Mouse (Mus musculus) layer of hippocampus, adult 9-11 months (tissue): ENCODE measurements at regions not wholly inside any gene's neighbourhood (a gene's known extent, or its start where the extent isn't known, plus 50 kb on each side); places are given as distances from the start of the nearest gene placed in this dataset.
A peak's percentile ranks its signal among the peaks of the same experiment; 100 is the strongest.

Experiments
- DNase-seq: peaks from one replicate; pipeline ENCODE4 v3.0.0; 2022

GRCm38 (mm10) chr17:80825971-80826730, 97.9 kb upstream of the Map4k3 start:
- no peak for DNase-seq

GRCm38 (mm10) chr17:80825518-80825901, 97.2 kb upstream of the Map4k3 start:
- no peak for DNase-seq

GRCm38 (mm10) chr17:80824826-80825517, 96.7 kb upstream of the Map4k3 start:
- DNase-seq = no peak

- DNase-seq = no peak
Measured at GRCm38 (mm10) chr17:80824261-80824660, 96.0 kb upstream of the Map4k3 start.

- DNase-seq = no peak
Measured at GRCm38 (mm10) chr17:80820888-80821287, 92.6 kb upstream of the Map4k3 start.

- DNase-seq = no peak
Measured at GRCm38 (mm10) chr17:80818477-80819028, 90.3 kb upstream of the Map4k3 start.

- no peak for DNase-seq
Measured at GRCm38 (mm10) chr17:80815747-80816146, 87.5 kb upstream of the Map4k3 start.

GRCm38 (mm10) chr17:80813194-80813593, 84.9 kb upstream of the Map4k3 start:
- DNase-seq = no peak

GRCm38 (mm10) chr17:80809275-80809674, 81.0 kb upstream of the Map4k3 start:
- peak; percentile 70 for DNase-seq

GRCm38 (mm10) chr17:80808069-80808468, 79.8 kb upstream of the Map4k3 start:
- DNase-seq = no peak

GRCm38 (mm10) chr17:80803361-80803915, 75.2 kb upstream of the Map4k3 start:
- no peak for DNase-seq

GRCm38 (mm10) chr17:80802622-80803021, 74.3 kb upstream of the Map4k3 start:
- DNase-seq = no peak

GRCm38 (mm10) chr17:80801991-80802390, 73.7 kb upstream of the Map4k3 start:
- DNase-seq = no peak

- DNase-seq = peak; percentile 89
Measured at GRCm38 (mm10) chr17:80801451-80801983, 73.2 kb upstream of the Map4k3 start.

GRCm38 (mm10) chr17:80800877-80801276, 72.6 kb upstream of the Map4k3 start:
- no peak for DNase-seq

GRCm38 (mm10) chr17:80800454-80800853, 72.2 kb upstream of the Map4k3 start:
- DNase-seq = no peak

GRCm38 (mm10) chr17:80799061-80799460, 70.8 kb upstream of the Map4k3 start:
- no peak for DNase-seq

- DNase-seq = no peak
Measured at GRCm38 (mm10) chr17:80798281-80798980, 70.1 kb upstream of the Map4k3 start.

GRCm38 (mm10) chr17:80796790-80797189, 68.5 kb upstream of the Map4k3 start:
- no peak for DNase-seq

GRCm38 (mm10) chr17:80796386-80796785, 68.1 kb upstream of the Map4k3 start:
- DNase-seq = no peak

- DNase-seq = no peak
Measured at GRCm38 (mm10) chr17:80795453-80796105, 67.3 kb upstream of the Map4k3 start.

GRCm38 (mm10) chr17:80792605-80793004, 64.3 kb upstream of the Map4k3 start:
- no peak for DNase-seq
